Mouse (Mus musculus) hindbrain, embryonic 12.5 days (tissue): ENCODE results near the gene Zmiz2. TPM values are rescaled to one million over a fixed set of nuclear protein-coding genes. Genes with fewer than 3 reads are reported as not detected.
A peak's percentile ranks its signal among the peaks of the same experiment; 100 is the strongest.
"Not testable (repeated sequence)": the region's sequence is repeated elsewhere in the genome, so short reads cannot be mapped to it uniquely, and the experiment has no call there.

Source experiments
- ATAC-seq: fragments of 200-750 bp; cut with Nextera tagmentation; 2 replicates; pipeline ENCODE4 v1.8.0; 2017; ENCODE audit warnings: moderate TSS enrichment; ENCODE audit not compliant: low FRiP score
- H3K27ac ChIP-seq: fragments of 300-500 bp; sonication (generic); 2 replicates; pipeline ENCODE4 v1.5.1; 2016; ENCODE audit warnings: mild to moderate bottlenecking
- H3K27me3 ChIP-seq: fragments of 300-500 bp; sonication (generic); 2 replicates; pipeline ENCODE4 v1.6.1; 2016; ENCODE audit warnings: mild to moderate bottlenecking
- H3K36me3 ChIP-seq: fragments of 300-500 bp; sonication (generic); 2 replicates; pipeline ENCODE4 v1.6.1; 2016; ENCODE audit warnings: mild to moderate bottlenecking
- H3K4me1 ChIP-seq: fragments of 300-500 bp; sonication (generic); 2 replicates; pipeline ENCODE4 v1.6.1; 2016
- H3K4me2 ChIP-seq: fragments of 300-500 bp; sonication (generic); replicated peaks from 2 replicates; pipeline ENCODE4 v1.6.1; 2016; ENCODE audit warnings: mild to moderate bottlenecking
- H3K4me3 ChIP-seq: fragments of 300-500 bp; sonication (generic); 2 replicates; pipeline ENCODE4 v1.5.1; 2016; ENCODE audit warnings: mild to moderate bottlenecking
- H3K9ac ChIP-seq: fragments of 300-500 bp; sonication (generic); 2 replicates; pipeline ENCODE4 v1.6.1; 2016; ENCODE audit warnings: mild to moderate bottlenecking, moderate library complexity
- H3K9me3 ChIP-seq: fragments of 300-500 bp; sonication (generic); replicated peaks from 2 replicates; pipeline ENCODE4 v1.6.1; 2016; ENCODE audit warnings: mild to moderate bottlenecking
- WGBS: fragments of 180-500 bp; shearing (Covaris S2); methylation state at CpG from one replicate; pipeline ENCODE4 v1.1.7; 2016; 5-methylcytosine and 5-hydroxymethylcytosine counted together
- polyA plus RNA-seq: library from polyadenylated mRNA; unstranded; fragments of >200 nt; fragmentation: Nextera tagmentation; extraction: Ambion mirVana; gene quantifications from 2 replicates; pipeline ENCODE4 v1.2.1, GENCODE M21; 2016

Zmiz2 gene
- polyA plus RNA-seq, 1 experiment from 2014 or later, result 22.4 TPM

GRCm38 (mm10) chr11:6403830-6404405 lies 15.0 kb downstream of the Zmiz2 start:
- 91% methylated on average over 5 of the region's 5 CpGs for WGBS
- Histone ChIP-seq H3K4me2 (no peak overlapping the region), H3K36me3 (peaks cover 82% of the 10 kb centered on the region), H3K27ac (no peak overlapping the region), H3K9ac (no peak overlapping the region), H3K4me3 (no peak overlapping the region), H3K9me3 (no peaks in the 10 kb centered on the region), H3K4me1 (peaks cover 18% of the 10 kb centered on the region), H3K27me3 (no peaks in the 10 kb centered on the region)
- no peak for ATAC-seq

- Histone ChIP-seq H3K4me3 (no peak overlapping the region), H3K4me1 (peaks cover 18% of the 10 kb centered on the region), H3K27me3 (no peaks in the 10 kb centered on the region), H3K9me3 (no peaks in the 10 kb centered on the region), H3K4me2 (no peak overlapping the region), H3K9ac (0 out of 2 replicates have a peak overlapping the region, but pooled peaks have one; percentile 19), H3K27ac (peak overlapping the region; percentile 79), H3K36me3 (peaks cover 72% of the 10 kb centered on the region)
- no peak for ATAC-seq
- 90% methylated on average over 9 of the region's 9 CpGs for WGBS
These were observed 16.1 kb downstream of the Zmiz2 start for GRCm38 (mm10) chr11:6404699-6405566.

DNA sequence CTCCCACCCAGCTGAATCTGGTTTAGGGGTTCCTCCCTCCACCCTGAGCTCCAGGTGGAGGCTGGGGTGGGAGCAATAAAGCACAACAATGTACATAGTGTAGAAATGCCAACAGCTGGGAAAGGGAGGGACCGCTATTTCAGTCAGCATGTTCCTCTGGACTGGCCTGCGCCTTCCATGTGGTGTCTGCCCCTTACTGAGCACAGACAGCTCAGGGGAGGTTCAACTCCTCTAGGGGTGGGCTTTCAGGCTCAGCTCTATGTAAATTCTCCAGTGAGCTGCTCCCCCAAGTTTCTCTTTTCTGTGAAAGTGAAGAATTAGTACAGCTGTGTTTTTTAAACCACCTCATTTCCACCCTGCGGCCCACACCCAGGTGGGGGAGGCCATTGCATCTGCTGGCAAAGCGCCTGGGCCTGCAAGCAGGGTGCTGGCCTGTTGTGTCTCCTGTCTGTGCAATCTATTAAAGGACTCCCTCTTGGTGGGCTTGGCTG lies 16.8 kb downstream of the Zmiz2 start:
- 0 out of 2 replicates have a peak overlapping the region, but pooled peaks have one; percentile 33 for H3K9ac ChIP-seq
- peak overlapping the region; percentile 79 for H3K27ac ChIP-seq
- H3K9me3 ChIP-seq, result no peaks in the 10 kb centered on the region
- peaks cover 65% of the 10 kb centered on the region for H3K36me3 ChIP-seq
- peaks cover 21% of the 10 kb centered on the region for H3K4me1 ChIP-seq
- H3K4me2 ChIP-seq, result no peak overlapping the region
- no peak overlapping the region for H3K4me3 ChIP-seq
- WGBS, result 70% methylated on average over 4 of the region's 4 CpGs
- H3K27me3 ChIP-seq, result no peaks in the 10 kb centered on the region
- ATAC-seq, result no peak

DNA sequence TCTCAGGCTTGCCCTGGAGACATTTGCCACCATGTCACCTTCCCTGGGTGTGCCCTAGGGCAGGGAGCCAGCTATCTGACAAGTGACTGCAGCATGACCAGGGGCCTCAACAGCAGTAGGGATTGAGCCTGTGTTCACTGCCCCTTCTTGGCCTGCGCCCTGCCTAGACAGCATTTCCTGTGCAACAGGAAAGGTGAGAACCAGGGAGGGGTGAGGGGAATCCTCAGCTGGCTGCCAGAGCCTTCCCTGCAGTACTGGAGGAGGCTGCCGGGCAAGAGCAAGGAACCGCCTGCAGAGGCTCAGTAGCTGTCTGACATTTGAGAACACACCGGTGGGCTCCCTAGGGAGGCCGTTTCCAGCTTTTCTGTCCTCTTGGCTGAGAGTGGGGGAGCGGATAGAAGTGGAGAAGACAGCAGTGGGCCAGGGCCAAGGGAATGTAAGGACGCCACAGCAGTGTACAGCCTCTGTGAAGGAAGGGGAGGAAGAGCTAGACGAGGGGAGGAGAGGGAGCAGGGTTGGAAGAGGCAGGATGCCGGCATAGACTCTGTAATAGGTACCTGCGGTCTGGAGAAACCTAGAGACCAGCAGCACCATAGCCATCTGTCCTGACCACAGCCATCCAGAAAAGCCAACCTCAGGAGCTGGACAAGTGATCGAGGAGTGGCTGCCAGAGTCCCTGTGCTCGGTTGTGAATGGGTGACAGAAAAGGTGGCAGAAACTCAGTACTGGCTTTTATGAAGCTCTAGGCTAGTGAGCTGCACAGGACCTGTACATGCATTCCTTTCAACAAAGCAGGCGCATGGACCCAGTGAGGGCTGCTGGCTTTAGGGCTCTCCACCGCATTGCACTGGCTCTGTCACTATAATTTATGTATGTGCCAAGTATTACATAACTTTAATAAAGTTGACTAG lies 17.6 kb downstream of the Zmiz2 start:
- H3K27me3 ChIP-seq, result no peaks in the 10 kb centered on the region
- 0 out of 2 replicates have a peak overlapping the region, but pooled peaks have one; percentile 4 for H3K4me2 ChIP-seq
- peaks cover 21% of the 10 kb centered on the region for H3K4me1 ChIP-seq
- H3K4me3 ChIP-seq, result no peak overlapping the region
- peak overlapping the region; percentile 79 for H3K27ac ChIP-seq
- no peaks in the 10 kb centered on the region for H3K9me3 ChIP-seq
- no peak overlapping the region for H3K9ac ChIP-seq
- ATAC-seq, result 0 out of 2 replicates have a peak, but pooled peaks have one; percentile 21
- peaks cover 56% of the 10 kb centered on the region for H3K36me3 ChIP-seq
- WGBS, result 47% methylated on average over 14 of the region's 14 CpGs

DNA sequence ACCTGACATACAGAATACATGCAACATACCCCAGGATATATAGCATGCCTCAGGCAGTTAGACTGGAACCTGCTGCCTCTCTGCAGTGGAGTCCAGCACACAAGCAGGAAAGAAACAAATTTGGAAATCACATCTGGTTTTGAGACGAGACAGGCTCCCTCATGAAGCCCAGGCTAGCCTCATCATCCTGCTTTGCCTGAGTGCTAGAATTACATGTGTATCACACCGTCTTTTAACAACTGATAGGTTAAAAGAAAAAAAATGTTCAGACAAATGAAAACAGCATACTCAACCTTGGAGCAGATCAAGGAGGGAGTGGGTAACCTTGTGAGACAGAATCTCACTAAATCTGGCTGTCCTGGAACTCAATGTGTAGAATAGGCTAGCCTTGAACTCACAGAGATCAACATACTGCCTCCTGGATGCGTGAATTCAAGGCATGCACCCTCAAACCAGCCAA lies 18.3 kb downstream of the Zmiz2 start:
- Histone ChIP-seq H3K9ac (no peak overlapping the region), H3K4me2 (0 out of 2 replicates have a peak overlapping the region, but pooled peaks have one; percentile 4), H3K4me1 (peaks cover 21% of the 10 kb centered on the region), H3K36me3 (peaks cover 49% of the 10 kb centered on the region), H3K9me3 (no peaks in the 10 kb centered on the region), H3K27me3 (no peaks in the 10 kb centered on the region), H3K4me3 (no peak overlapping the region), H3K27ac (peak overlapping the region; percentile 79)
- ATAC-seq, result no peak
- 83% methylated on average over 3 of the region's 3 CpGs for WGBS

- 39% methylated on average over 5 of the region's 5 CpGs for WGBS
- Histone ChIP-seq H3K4me2 (no peak overlapping the region), H3K9ac (no peak overlapping the region), H3K4me3 (no peak overlapping the region), H3K27ac (no peak overlapping the region), H3K4me1 (peaks cover 27% of the 10 kb centered on the region), H3K27me3 (no peaks in the 10 kb centered on the region), H3K36me3 (peaks cover 20% of the 10 kb centered on the region), H3K9me3 (no peaks in the 10 kb centered on the region)
- ATAC-seq, result no peak
These were observed 21.3 kb downstream of the Zmiz2 start for GRCm38 (mm10) chr11:6410050-6410602.

GRCm38 (mm10) chr11:6410755-6411154 lies 21.9 kb downstream of the Zmiz2 start:
- H3K27ac ChIP-seq, ATAC-seq, H3K9ac ChIP-seq, H3K9me3 ChIP-seq, H3K4me3 ChIP-seq, H3K27me3 ChIP-seq, H3K4me2 ChIP-seq: not testable (repeated sequence)
- WGBS, result 92% methylated on average over 5 of the region's 5 CpGs
- Histone ChIP-seq H3K4me1 (peaks cover 23% of the 10 kb centered on the region), H3K36me3 (0 out of 2 replicates have a peak, but pooled peaks cover 14% of the 10 kb centered on the region)

DNA sequence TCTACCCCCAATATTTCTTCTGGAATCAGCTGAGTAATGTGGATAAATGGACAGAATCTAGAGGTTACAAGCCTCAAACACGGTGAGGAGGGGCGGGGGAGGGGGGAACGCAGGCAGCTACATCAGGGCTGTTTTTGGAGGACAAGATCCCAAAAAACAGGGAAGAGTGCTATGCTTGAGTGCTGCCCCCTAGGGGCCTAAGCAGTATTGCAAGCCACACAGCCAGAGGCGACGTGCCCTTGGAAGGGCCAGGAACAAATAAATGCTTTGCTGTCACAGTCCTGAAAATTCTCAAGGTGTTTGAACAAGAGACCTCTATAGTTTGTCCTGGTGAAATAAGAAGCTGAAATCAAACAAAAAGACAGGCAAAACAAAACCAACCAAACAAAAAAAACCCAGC lies 22.8 kb downstream of the Zmiz2 start:
- H3K4me1 ChIP-seq, result peaks cover 14% of the 10 kb centered on the region
- no peak overlapping the region for H3K4me3 ChIP-seq
- 0 out of 2 replicates have a peak, but pooled peaks cover 4% of the 10 kb centered on the region for H3K36me3 ChIP-seq
- no peak overlapping the region for H3K27ac ChIP-seq
- H3K4me2 ChIP-seq, result no peak overlapping the region
- no peak for ATAC-seq
- no peaks in the 10 kb centered on the region for H3K9me3 ChIP-seq
- WGBS, result 6% methylated on average over 5 of the region's 5 CpGs
- no peaks in the 10 kb centered on the region for H3K27me3 ChIP-seq
- H3K9ac ChIP-seq, result no peak overlapping the region

DNA sequence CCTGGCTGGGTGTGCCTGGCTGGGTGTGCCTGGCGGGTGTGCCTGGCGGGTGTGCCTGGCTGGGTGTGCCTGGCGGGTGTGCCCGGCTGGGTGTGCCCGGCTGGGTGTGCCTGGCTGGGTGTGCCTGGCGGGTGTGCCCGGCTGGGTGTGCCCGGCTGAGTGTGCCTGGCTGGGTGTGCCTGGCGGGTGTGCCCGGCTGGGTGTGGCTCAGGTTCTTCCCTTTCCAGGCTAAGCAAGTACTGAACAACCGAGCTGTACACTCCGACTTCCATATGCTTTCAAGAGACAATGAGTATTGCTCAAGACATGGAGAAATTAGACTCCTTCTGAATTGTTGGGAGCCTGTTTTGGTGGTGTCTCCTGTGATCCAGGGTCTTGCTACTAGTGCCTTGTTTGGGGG lies 24.4 kb downstream of the Zmiz2 start:
- Histone ChIP-seq H3K27me3 (no peaks in the 10 kb centered on the region), H3K9me3 (no peaks in the 10 kb centered on the region), H3K36me3 (peaks cover 1% of the 10 kb centered on the region; the same call in 1 of the 2 replicates), H3K4me3 (no peak overlapping the region), H3K9ac (no peak overlapping the region), H3K4me2 (no peak overlapping the region), H3K27ac (no peak overlapping the region), H3K4me1 (peaks cover 23% of the 10 kb centered on the region)
- no peak for ATAC-seq
- 96% methylated on average over 10 of the region's 12 CpGs for WGBS

GRCm38 (mm10) chr11:6414751-6415550 lies 26.1 kb downstream of the Zmiz2 start, which contains the start of gene Ppia:
TSS of gene Ppia (plus strand) at chr11:6415443.
- Histone ChIP-seq H3K9ac (peak within 1 kb of the TSS; percentile 90), H3K4me2 (peak within 1 kb of the TSS; percentile 84), H3K4me1 (peaks cover 28% of the 10 kb centered on the region), H3K9me3 (no peaks in the 10 kb centered on the region), H3K27me3 (no peaks in the 10 kb centered on the region), H3K27ac (peak within 1 kb of the TSS; percentile 97), H3K4me3 (peak within 1 kb of the TSS; percentile 84), H3K36me3 (peaks cover 15% of the 10 kb centered on the region)
- WGBS, result 9% methylated on average over 21 of the region's 21 CpGs
- no peak for ATAC-seq
